Mouse (Mus musculus) E14TG2a.4 (cell line): ENCODE results near the gene Notch1.

Experiments used
- H3K27me3 ChIP-seq: 2 replicates; pipeline ENCODE4 v1.6.1; 2014; ENCODE audit warnings: low read length, control low read depth; ENCODE audit not compliant: insufficient read depth
- H3K36me3 ChIP-seq: 2 replicates; pipeline ENCODE4 v1.6.1; 2014; ENCODE audit warnings: low read length, control low read depth; ENCODE audit not compliant: insufficient read depth
- H3K4me1 ChIP-seq: replicated peaks from 2 replicates; pipeline ENCODE4 v1.6.1; 2014; ENCODE audit warnings: low read depth, low read length, control low read depth
- H3K4me3 ChIP-seq: replicated peaks from 2 replicates; pipeline ENCODE4 v1.5.1; 2014; ENCODE audit warnings: mild to moderate bottlenecking, low read length
- H3K9me3 ChIP-seq: 2 replicates; pipeline ENCODE4 v1.6.1; 2014; ENCODE audit warnings: low read length, control low read depth
- CTCF ChIP-seq: conservative IDR thresholded peaks from 2 replicates; pipeline ENCODE4 v1.5.1; 2014; ENCODE audit warnings: low read length
- NANOG ChIP-seq: IDR thresholded peaks from 2 replicates; pipeline ENCODE4 v1.6.1; 2014; ENCODE audit warnings: borderline replicate concordance, low read length, mixed read lengths
- POU5F1 ChIP-seq: IDR thresholded peaks from 2 replicates; pipeline ENCODE4 v1.6.1; 2014; ENCODE audit warnings: low read length, borderline replicate concordance

Gene Notch1

GRCm38 (mm10) chr2:26540721-26541120 lies 24.3 kb upstream of the Notch1 start:
- Histone ChIP-seq H3K36me3 (no peaks in the 10 kb centered on the region), H3K27me3 (peaks cover 18% of the 10 kb centered on the region), H3K4me1 (peaks cover 37% of the 10 kb centered on the region), H3K4me3 (no peak overlapping the region), H3K9me3 (no peaks in the 10 kb centered on the region)
- TF ChIP-seq CTCF (no peak), POU5F1 (no peak), NANOG (no peak)

GRCm38 (mm10) chr2:26539516-26539915 lies 23.1 kb upstream of the Notch1 start:
- peaks cover 43% of the 10 kb centered on the region for H3K4me1 ChIP-seq
- no peaks in the 10 kb centered on the region for H3K36me3 ChIP-seq
- no peak for TF ChIP-seq NANOG
- no peak for TF ChIP-seq POU5F1
- TF ChIP-seq CTCF = no peak
- H3K4me3 ChIP-seq = no peak overlapping the region
- H3K27me3 ChIP-seq = peaks cover 14% of the 10 kb centered on the region
- no peaks in the 10 kb centered on the region for H3K9me3 ChIP-seq

- no peak overlapping the region for H3K4me3 ChIP-seq
These were observed 19.1 kb upstream of the Notch1 start for GRCm38 (mm10) chr2:26535517-26536045.

DNA sequence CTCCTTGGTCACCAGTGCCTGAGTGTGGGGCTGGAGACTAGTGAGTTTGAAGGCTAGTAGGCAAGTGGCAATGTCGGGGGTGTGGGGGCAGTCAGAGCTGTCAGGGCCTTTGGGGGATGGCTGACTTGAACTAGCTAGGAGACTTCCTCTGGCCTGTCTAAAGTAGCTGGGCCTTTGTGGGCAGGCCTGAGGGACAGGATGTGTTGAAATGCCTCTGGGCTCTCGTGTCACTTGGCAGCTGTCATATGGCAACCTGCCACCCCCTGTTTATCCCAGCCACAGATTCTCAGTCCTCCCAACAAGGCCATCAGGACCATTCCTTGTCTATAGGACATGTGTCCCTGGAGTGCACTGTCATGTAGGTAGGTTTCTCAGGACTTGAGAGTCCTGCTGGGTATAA lies 18.2 kb upstream of the Notch1 start:
- Histone ChIP-seq H3K27me3 (peaks cover 3% of the 10 kb centered on the region), H3K4me3 (no peak overlapping the region), H3K36me3 (no peaks in the 10 kb centered on the region), H3K4me1 (peaks cover 18% of the 10 kb centered on the region), H3K9me3 (no peaks in the 10 kb centered on the region)
- TF ChIP-seq NANOG (no peak), POU5F1 (no peak), CTCF (no peak)

More at GRCm38 (mm10) chr2:26535517-26536045, 19.1 kb upstream of the Notch1 start:
- no peak for TF ChIP-seq NANOG
- TF ChIP-seq CTCF = no peak
- no peak for TF ChIP-seq POU5F1
- no peaks in the 10 kb centered on the region for H3K9me3 ChIP-seq
- H3K36me3 ChIP-seq = no peaks in the 10 kb centered on the region
- peaks cover 10% of the 10 kb centered on the region for H3K27me3 ChIP-seq
- peaks cover 27% of the 10 kb centered on the region for H3K4me1 ChIP-seq

DNA sequence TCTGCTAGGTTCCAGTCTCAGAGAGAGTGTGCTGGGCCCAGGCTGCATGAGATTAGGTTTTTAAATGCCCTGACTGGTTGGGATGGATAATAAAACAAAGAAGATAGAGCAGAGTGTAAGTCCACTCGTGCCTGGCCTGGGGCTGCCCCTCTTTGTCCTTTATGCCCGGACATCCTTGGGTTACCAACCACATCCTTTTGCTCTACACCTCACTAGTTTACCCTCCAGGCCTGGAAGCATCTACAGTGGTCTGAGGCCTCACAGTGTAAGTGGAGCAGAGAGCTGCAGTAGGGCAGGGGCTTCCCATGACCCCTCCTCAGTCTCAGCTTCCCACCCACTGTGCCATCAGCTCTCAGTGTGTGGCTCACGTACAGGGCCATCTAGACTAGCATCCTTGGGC lies 17.7 kb upstream of the Notch1 start:
- Histone ChIP-seq H3K4me3 (no peak overlapping the region), H3K9me3 (no peaks in the 10 kb centered on the region), H3K36me3 (no peaks in the 10 kb centered on the region), H3K4me1 (peaks cover 13% of the 10 kb centered on the region), H3K27me3 (no peaks in the 10 kb centered on the region; the same call in 1 of the 2 replicates)
- TF ChIP-seq NANOG = no peak
- TF ChIP-seq POU5F1 = no peak
- no peak for TF ChIP-seq CTCF

GRCm38 (mm10) chr2:26533249-26533648 lies 16.8 kb upstream of the Notch1 start:
- Histone ChIP-seq H3K9me3 (no peaks in the 10 kb centered on the region), H3K27me3 (no peaks in the 10 kb centered on the region), H3K4me3 (no peak overlapping the region), H3K4me1 (peaks cover 12% of the 10 kb centered on the region), H3K36me3 (no peaks in the 10 kb centered on the region)
- no peak for TF ChIP-seq POU5F1
- TF ChIP-seq CTCF = no peak
- TF ChIP-seq NANOG = no peak

DNA sequence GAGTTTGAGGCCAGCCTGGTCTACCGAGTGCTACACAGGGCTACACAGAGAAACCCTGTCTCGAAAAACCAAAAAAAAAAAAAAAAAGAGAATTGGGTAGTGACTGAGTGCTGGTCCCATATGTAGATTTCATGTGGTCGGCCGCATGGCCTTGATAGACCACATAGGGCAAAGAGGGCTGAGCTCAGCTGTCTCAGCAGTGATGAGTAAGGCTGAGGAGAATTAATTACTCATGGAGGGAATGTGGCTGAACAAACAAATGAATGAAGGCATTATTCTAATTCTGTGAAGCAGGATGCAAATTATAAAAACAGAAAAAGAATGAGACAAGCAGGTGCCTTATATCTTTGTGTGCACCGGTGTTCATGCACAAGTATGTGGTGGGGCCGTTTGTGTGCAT lies 15.4 kb upstream of the Notch1 start:
- Histone ChIP-seq H3K9me3 (no peaks in the 10 kb centered on the region), H3K4me1 (peaks cover 26% of the 10 kb centered on the region), H3K36me3 (no peaks in the 10 kb centered on the region), H3K27me3 (no peaks in the 10 kb centered on the region), H3K4me3 (no peak overlapping the region)
- TF ChIP-seq CTCF = no peak
- no peak for TF ChIP-seq POU5F1
- TF ChIP-seq NANOG = no peak

DNA sequence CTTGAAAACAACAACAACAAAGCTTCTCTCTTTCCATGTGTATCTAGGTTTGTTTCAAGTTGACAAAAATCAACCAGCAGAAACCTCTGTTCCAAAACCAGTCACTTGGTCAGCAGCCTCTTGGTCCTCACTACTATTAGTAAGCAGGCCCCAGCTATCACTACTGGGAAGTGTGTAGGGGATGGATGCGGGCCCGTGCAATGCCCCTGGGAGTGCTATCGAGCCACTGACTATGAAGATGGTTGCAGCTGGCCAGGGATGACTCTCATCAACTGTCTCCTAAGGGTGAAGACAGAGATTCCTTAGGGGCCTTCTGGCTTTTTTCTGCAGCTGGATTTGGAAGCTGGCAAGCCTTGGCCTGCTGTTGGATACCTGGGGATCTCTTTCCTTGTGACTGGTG lies 13.4 kb upstream of the Notch1 start:
- Histone ChIP-seq H3K9me3 (no peaks in the 10 kb centered on the region), H3K4me3 (no peak overlapping the region), H3K4me1 (peaks cover 30% of the 10 kb centered on the region), H3K36me3 (no peaks in the 10 kb centered on the region), H3K27me3 (no peaks in the 10 kb centered on the region)
- TF ChIP-seq NANOG = no peak
- TF ChIP-seq POU5F1 = no peak
- TF ChIP-seq CTCF = no peak

DNA sequence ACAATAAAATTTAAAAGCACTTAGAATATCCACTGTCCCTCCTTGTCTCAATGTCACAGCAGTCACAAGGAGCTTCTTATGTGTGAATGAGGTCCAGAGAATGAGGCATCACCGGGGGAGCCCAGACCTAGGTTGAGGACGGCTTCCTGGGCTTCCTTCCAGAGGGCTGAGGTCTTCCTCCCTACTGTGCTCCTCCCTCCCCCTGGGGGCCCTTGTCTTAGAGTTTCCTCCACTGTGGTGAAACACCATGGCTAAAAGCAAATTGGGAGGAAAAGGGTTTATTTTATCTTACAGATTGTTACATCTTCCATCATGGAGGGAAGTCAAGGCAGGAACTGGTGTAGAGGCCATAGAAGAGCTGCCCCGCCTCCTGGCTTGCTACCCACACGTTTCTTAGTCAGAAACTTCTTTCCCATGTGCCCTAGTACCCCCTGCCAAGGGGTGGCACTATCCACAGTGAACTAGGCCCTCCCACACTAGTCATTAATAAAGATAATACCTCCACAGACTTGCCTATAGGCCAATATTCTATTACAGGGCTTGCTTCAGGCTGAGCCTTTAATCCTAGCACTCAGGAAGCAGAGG lies 12.8 kb upstream of the Notch1 start:
- TF ChIP-seq POU5F1 (no peak), CTCF (no peak)
- peaks cover 30% of the 10 kb centered on the region for H3K4me1 ChIP-seq

More for the DNA sequence above, 12.8 kb upstream of the Notch1 start:
- Histone ChIP-seq H3K4me3 (no peak overlapping the region), H3K9me3 (no peaks in the 10 kb centered on the region), H3K27me3 (no peaks in the 10 kb centered on the region), H3K36me3 (no peaks in the 10 kb centered on the region)
